Mouse (Mus musculus): ENCODE results near the gene Tgfa. TPM values are rescaled to one million over a fixed set of nuclear protein-coding genes. Genes with fewer than 3 reads are reported as not detected.

Gene Tgfa
- total RNA-seq, 1 experiment, result 2.2 TPM

- peak; percentile 99 for TF ChIP-seq MAFK (IDR thresholded peaks at IDR 0.05; ENCODE audit: insufficient read depth, low read depth, low read length)
- TF ChIP-seq ZNF384 (IDR thresholded peaks at IDR 0.05; ENCODE audit: low read depth, low read length), result no peak
- no peak for TF ChIP-seq HCFC1 (IDR thresholded peaks at IDR 0.05; ENCODE audit: borderline replicate concordance, insufficient read depth, low read length)
- no peak for TF ChIP-seq ZC3H11A (IDR thresholded peaks at IDR 0.05; ENCODE audit: borderline replicate concordance, low read depth, low read length)
- no peak for TF ChIP-seq CHD2 (IDR thresholded peaks at IDR 0.05; ENCODE audit: low read depth, low read length)
- peak overlapping the region; percentile 26 to 51 for H3K4me3 ChIP-seq (ENCODE audit: insufficient read depth in 1 of 2, low read depth in 1 of 2, low read length in 2 of 2, poor library complexity in 1 of 2, severe bottlenecking in 1 of 2)
- H3K36me3 ChIP-seq (ENCODE audit: control insufficient read depth, insufficient read depth, low read length, poor library complexity, severe bottlenecking), result no peaks in the 10 kb centered on the region
- peak overlapping the region; percentile 67 for H3K27ac ChIP-seq (ENCODE audit: insufficient read depth, low read depth, low read length, poor library complexity, severe bottlenecking)
- peaks cover 0 to 6% of the 10 kb centered on the region in 2 experiments; a peak in 1 of 4 replicates for H3K4me1 ChIP-seq (ENCODE audit: control insufficient read depth in 2 of 2, insufficient read depth in 2 of 2, low read length in 2 of 2, poor library complexity in 1 of 2)
- in situ Hi-C loops (cut with MboI; ENCODE audit: low sequenced_read_pairs in 2 of 2, unreplicated experiment in 2 of 2), result no loop called here
- peak; percentile 70 for DNase-seq (ENCODE audit: low read depth, low spot score)
- H3K9me3 ChIP-seq (ENCODE audit: control insufficient read depth, insufficient read depth, low read depth, low read length), result no peaks in the 10 kb centered on the region
- H3K9ac ChIP-seq (ENCODE audit: insufficient read depth, low read depth, low read length, poor library complexity, severe bottlenecking), result peak overlapping the region; percentile 62; the same call in 1 of the 2 replicates
These were observed 128.0 kb downstream of the Tgfa start for GRCm38 (mm10) chr6:86322991-86323390.

- Histone ChIP-seq H3K27ac (ENCODE audit: insufficient read depth, low read depth, low read length, poor library complexity, severe bottlenecking) (no peak overlapping the region), H3K36me3 (ENCODE audit: control insufficient read depth, insufficient read depth, low read length, poor library complexity, severe bottlenecking) (no peaks in the 10 kb centered on the region), H3K9ac (ENCODE audit: insufficient read depth, low read depth, low read length, poor library complexity, severe bottlenecking) (no peak overlapping the region), H3K9me3 (ENCODE audit: control insufficient read depth, insufficient read depth, low read depth, low read length) (no peaks in the 10 kb centered on the region), H3K4me3 (ENCODE audit: insufficient read depth in 1 of 2, low read depth in 1 of 2, low read length in 2 of 2, poor library complexity in 1 of 2, severe bottlenecking in 1 of 2) (no peak overlapping the region), H3K4me1 (ENCODE audit: control insufficient read depth in 2 of 2, insufficient read depth in 2 of 2, low read length in 2 of 2, poor library complexity in 1 of 2) (peaks cover 0 to 9% of the 10 kb centered on the region in 2 experiments; a peak in 1 of 4 replicates)
- in situ Hi-C loops (cut with MboI; ENCODE audit: low sequenced_read_pairs in 2 of 2, unreplicated experiment in 2 of 2), result no loop called here
- TF ChIP-seq ZNF384 (IDR thresholded peaks at IDR 0.05; ENCODE audit: low read depth, low read length), result no peak
- TF ChIP-seq MAFK (IDR thresholded peaks at IDR 0.05; ENCODE audit: insufficient read depth, low read depth, low read length), result no peak
- TF ChIP-seq ZC3H11A (IDR thresholded peaks at IDR 0.05; ENCODE audit: borderline replicate concordance, low read depth, low read length), result no peak
- DNase-seq (ENCODE audit: low read depth, low spot score), result no peak
These were observed 129.4 kb downstream of the Tgfa start for GRCm38 (mm10) chr6:86324400-86324799.

Other genes starting within 250 kb of the Tgfa start
- 28.8 and 29.4 TPM in 2 replicates for gene Dusp11, start 233.6 kb upstream of the Tgfa start, total RNA-seq (2012; rRNA removed)
- 0.58 TPM in 1 of 2 replicates, not detected in the other for gene Figla, start 179.1 kb upstream of the Tgfa start, total RNA-seq (2012; rRNA removed)
- 0.74 and 2.5 TPM in 2 replicates for gene Add2, start 166.5 kb upstream of the Tgfa start, total RNA-seq (2012; rRNA removed)
- gene Fam136a, start 170.4 kb downstream of the Tgfa start, total RNA-seq (2012; rRNA removed), result 100 and 116 TPM in 2 replicates
- 672 and 786 TPM in 2 replicates for gene Snrpg, start 176.1 kb downstream of the Tgfa start, total RNA-seq (2012; rRNA removed)
- 41.5 and 58.5 TPM in 2 replicates for gene Pcyox1, start 201.9 kb downstream of the Tgfa start, total RNA-seq (2012; rRNA removed)
- gene Tia1, start 209.0 kb downstream of the Tgfa start, total RNA-seq (2012; rRNA removed), result 46.1 and 70.9 TPM in 2 replicates
- gene Gm44790, start 231.4 kb downstream of the Tgfa start, total RNA-seq (2012; rRNA removed), result 0.31 and 3.3 TPM in 2 replicates
- gene C87436, start 243.2 kb downstream of the Tgfa start, total RNA-seq (2012; rRNA removed), result 12.5 and 13.1 TPM in 2 replicates

All from ES-E14 (cell line).